Mouse (Mus musculus): ENCODE measurements around the gene Gm45233.

The Gm45233 gene

DNA sequence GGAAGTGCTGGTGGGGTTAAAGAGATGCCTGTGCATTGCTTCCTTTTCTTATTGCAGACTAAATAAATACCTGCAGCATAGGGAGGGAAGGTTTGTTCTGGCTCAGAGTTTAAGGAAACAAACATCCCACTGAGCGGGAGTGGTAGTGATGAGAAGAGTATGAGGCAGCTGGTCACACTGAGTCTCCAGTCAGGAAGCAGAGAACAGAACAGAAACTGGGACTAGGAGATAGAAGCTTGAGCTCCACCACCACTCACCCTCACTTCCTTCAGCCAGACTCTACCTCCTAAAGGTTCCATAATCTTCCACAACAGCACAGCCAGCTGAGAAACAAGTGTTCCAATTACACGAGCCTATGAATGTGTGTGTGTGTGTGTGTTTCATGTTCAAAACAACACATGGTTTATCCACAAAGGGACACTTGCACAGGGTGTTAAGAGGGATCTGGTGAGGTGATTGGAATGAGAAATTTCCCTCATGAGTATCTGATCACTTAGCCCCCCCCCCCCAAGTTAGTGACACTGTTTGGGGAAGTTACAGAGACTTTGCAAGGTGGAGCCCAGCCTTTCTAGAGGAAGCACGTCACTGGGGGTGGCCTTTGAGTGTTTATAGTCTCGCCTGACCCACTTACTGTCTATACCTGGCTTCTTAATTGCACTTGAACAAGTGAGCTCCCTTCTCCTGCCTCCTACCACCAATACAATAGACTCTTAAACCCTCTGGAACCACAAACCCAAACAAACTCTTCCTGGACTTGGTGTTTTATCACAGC is 68.0 kb downstream of the Gm45233 start:
- DNase-seq: no peak

DNA sequence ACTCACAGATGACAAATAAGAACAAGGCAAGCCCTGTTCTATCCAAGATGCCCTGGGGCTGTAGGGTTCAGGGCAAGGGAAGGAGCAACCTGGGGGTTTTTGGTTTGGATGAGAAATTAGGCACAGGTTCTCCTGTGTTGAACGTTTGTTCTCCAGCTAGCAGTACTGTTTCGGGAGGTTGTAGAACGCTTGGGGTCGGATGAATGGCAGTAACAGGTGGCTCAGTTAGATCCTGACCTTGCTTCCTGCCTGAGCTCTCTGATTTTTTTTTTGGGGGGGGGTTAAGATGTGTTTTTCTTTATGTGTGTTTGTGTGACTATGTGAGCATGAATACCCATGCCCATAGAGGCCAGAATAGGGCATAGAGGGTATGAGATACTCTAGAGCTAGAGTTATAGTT is 68.6 kb downstream of the Gm45233 start:
- no peak for DNase-seq

Measured in kidney, postnatal 36 days (tissue).